In genomic region chr6:36876426-36876825, GRCm38 (mm10) we compare ENCODE assay signal across 18 mouse cellular contexts.
DNase-seq lines count a peak whose midpoint lies in the region; ATAC-seq lines count a peak whose summit lies in the region.
"Had no signal": no experiment of that assay in that cellular context is flagged by ENCODE, and none has a peak within 500 bp of the region (broad histone marks: within the 10 kb centered on the region; RNA-seq: fewer than 3 reads in every experiment).

No protein-coding gene starts in this region.

- H3K4me3 ChIP-seq in heart, embryonic 11.5 days (ENCODE audit: low read depth, low read length): no peak overlapping the region
- no peak overlapping the region for H3K4me3 ChIP-seq in midbrain, embryonic 13.5 days (replicated peaks)
- H3K4me3 ChIP-seq: heart, adult 2 months had no signal

- H3K4me2 ChIP-seq in heart, embryonic 11.5 days: no peak overlapping the region
- H3K4me2 ChIP-seq in midbrain, embryonic 13.5 days (replicated peaks): no peak overlapping the region
- H3K4me2 ChIP-seq: lung, embryonic 14.5 days had no signal

- H3K4me1 ChIP-seq in heart, embryonic 11.5 days (ENCODE audit: control insufficient read depth, insufficient read depth, low read length): 0 out of 2 replicates have a peak, but pooled peaks cover 2% of the 10 kb centered on the region
- H3K4me1 ChIP-seq in midbrain, embryonic 13.5 days (replicated peaks): peaks cover 29% of the 10 kb centered on the region

- no peak for ATAC-seq in heart, embryonic 11.5 days (replicated peaks; ENCODE audit: insufficient number of reproducible peaks, low FRiP score, low TSS enrichment)
- no peak for ATAC-seq in midbrain, embryonic 13.5 days
- ATAC-seq: inflammation-experienced regulatory T-cells, adult 6 months had no signal

- no peak for DNase-seq in heart, adult 18-20 months
- peak; percentile 11 for DNase-seq in lung, postnatal 25 days (ENCODE audit: low spot score)
- no peak for DNase-seq in lung, adult 18-20 months
- DNase-seq in embryo, embryonic 9.5 days (ENCODE audit: extremely low spot score): peak; percentile 30
- no peak for DNase-seq in ovary, postnatal 36 days (ENCODE audit: low spot score)
- no peak for DNase-seq in left cerebral cortex, adult 11 months (ENCODE audit: low spot score)
- DNase-seq: cerebellum, adult 18-20 months; heart, adult 2 months; kidney, adult 9 months; liver; right cerebral cortex, adult 18-20 months; spleen, adult 18-20 months; thymus, postnatal 14 days had no signal

- H3K27me3 ChIP-seq in heart, embryonic 11.5 days (ENCODE audit: control insufficient read depth, insufficient read depth, low read length): no peaks in the 10 kb centered on the region
- no peaks in the 10 kb centered on the region for H3K27me3 ChIP-seq in midbrain, embryonic 13.5 days

- no peaks in the 10 kb centered on the region for H3K9me3 ChIP-seq in heart, embryonic 11.5 days (replicated peaks; ENCODE audit: control insufficient read depth, low read length)
- H3K9me3 ChIP-seq in midbrain, embryonic 13.5 days: no peaks in the 10 kb centered on the region
- H3K9me3 ChIP-seq: G1E had no signal

- H3K9ac ChIP-seq in heart, embryonic 11.5 days (ENCODE audit: low read depth, low read length): no peak overlapping the region
- H3K9ac ChIP-seq in midbrain, embryonic 13.5 days (replicated peaks): no peak overlapping the region
- H3K9ac ChIP-seq: lung, embryonic 14.5 days had no signal

- no peaks in the 10 kb centered on the region for H3K36me3 ChIP-seq in heart, embryonic 11.5 days (ENCODE audit: control insufficient read depth, insufficient read depth, low read length)
- H3K36me3 ChIP-seq in midbrain, embryonic 13.5 days: no peaks in the 10 kb centered on the region
- H3K36me3 ChIP-seq: G1E had no signal

- WGBS in heart, embryonic 11.5 days (ENCODE audit: insufficient replicate concordance): 56% methylated on average over 4 of the region's 4 CpGs
- WGBS in midbrain, embryonic 13.5 days: 42% methylated on average over 4 of the region's 4 CpGs

- H3K27ac ChIP-seq in heart, embryonic 11.5 days (ENCODE audit: low read depth, low read length): peak overlapping the region; percentile 13; the same call in 1 of the 2 replicates
- 0 out of 2 replicates have a peak overlapping the region, but pooled peaks have one; percentile 39 for H3K27ac ChIP-seq in midbrain, embryonic 13.5 days
- H3K27ac ChIP-seq: heart, adult 2 months had no signal

Comparison
In these comparisons a context has a peak if more than half of its experiments do, and no peak if none do; other contexts are left out.
1. DNase-seq: peak in lung, postnatal 25 days (single experiment) and embryo, embryonic 9.5 days (single experiment); none in heart, adult 18-20 months (0 of 2), lung, adult 18-20 months (0 of 2), ovary, postnatal 36 days (single experiment) and left cerebral cortex, adult 11 months (single experiment).